Mouse (Mus musculus) heart, adult 9 months (tissue): ENCODE data around the gene Nadk.

Experiments used
- DNase-seq, 2 experiments: peaks; one replicate each; pipeline ENCODE4 v3.0.0; 2022; ENCODE audit warnings: low spot score in 2 of 2

The Nadk gene

DNA sequence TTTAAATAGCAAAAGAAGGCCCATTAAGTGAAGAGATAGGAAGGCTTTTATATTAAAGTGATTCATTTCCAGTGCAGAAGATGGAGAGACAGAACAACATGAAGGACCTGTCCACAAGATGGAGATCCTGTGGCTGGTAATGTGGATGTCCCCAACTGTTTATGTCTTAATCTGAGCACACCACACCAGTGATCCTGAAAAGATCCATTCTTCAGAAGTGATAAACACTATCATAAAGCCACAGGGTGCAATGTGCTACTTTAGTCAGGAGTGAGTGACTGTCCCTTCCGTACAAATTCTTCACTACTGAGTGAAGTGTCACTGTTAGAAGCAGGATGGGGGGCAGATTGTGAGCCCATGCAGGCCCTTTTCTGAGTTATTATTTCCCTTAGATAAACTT is 40.6 kb downstream of the Nadk start:
- DNase-seq: no peak

DNA sequence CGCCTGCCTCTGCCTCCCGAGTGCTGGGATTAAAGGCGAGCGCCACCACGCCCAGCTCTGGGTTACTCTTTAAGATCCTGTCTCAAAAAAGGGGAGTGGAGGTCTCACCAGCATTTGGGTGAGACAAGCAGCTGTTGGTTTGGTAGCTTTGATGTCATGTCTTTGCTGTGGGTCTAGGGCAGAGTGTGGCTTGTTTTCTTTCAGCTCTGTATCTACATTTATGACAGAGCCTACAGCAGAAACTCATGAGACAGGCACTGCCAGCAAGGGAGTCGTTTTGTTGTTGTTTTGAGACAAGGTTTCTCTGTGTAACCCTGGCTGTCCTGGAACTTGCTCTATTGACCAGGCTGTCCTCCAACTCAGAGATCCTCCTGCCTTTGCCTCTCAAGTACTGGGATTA is 41.6 kb downstream of the Nadk start:
- DNase-seq: no peak

GRCm38 (mm10) chr4:155605132-155605531 is 43.0 kb downstream of the Nadk start:
- no peak for DNase-seq

- no peak for DNase-seq
Measured at GRCm38 (mm10) chr4:155606825-155607224, 44.6 kb downstream of the Nadk start.

- DNase-seq: no peak
Measured at GRCm38 (mm10) chr4:155611860-155612259, 49.7 kb downstream of the Nadk start.

DNA sequence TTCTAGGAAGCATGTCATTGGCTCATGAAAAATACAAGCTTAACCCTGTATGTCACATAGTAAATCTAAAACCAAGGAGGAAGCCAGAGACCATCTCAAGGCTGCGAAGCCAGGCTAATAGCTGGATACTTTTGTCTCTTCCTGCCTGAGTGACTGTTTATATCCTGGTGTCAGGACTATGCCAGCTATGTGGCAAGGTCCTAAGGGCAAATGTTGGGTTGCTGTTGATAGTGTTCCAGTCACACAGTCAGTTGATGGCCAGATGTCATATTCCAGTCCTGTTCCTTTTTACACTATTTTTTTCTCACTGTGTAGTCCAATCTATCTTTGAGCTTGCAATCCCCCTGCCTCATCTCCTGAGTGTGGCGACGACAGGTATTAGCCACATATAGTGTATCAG is 51.1 kb downstream of the Nadk start:
- DNase-seq: no peak

GRCm38 (mm10) chr4:155618321-155618720 is 56.1 kb downstream of the Nadk start:
- DNase-seq: no peak

GRCm38 (mm10) chr4:155624338-155625291 is 62.4 kb downstream of the Nadk start, which contains the start of gene Cdk11b:
Gene Cdk11b, plus strand, starts transcription at chr4:155624854.
- DNase-seq: peak; percentile 92 to 94

- DNase-seq: no peak
Measured at GRCm38 (mm10) chr4:155630267-155630666, 68.1 kb downstream of the Nadk start.

- DNase-seq: no peak
Measured at GRCm38 (mm10) chr4:155635766-155636499, 73.8 kb downstream of the Nadk start.
